Mouse (Mus musculus): ENCODE measurements around the gene Poc5. TPM values are rescaled to one million over a fixed set of nuclear protein-coding genes. Genes with fewer than 3 reads are reported as not detected.

Poc5 gene
- total RNA-seq, 1 experiment, result 14.8 TPM

DNA sequence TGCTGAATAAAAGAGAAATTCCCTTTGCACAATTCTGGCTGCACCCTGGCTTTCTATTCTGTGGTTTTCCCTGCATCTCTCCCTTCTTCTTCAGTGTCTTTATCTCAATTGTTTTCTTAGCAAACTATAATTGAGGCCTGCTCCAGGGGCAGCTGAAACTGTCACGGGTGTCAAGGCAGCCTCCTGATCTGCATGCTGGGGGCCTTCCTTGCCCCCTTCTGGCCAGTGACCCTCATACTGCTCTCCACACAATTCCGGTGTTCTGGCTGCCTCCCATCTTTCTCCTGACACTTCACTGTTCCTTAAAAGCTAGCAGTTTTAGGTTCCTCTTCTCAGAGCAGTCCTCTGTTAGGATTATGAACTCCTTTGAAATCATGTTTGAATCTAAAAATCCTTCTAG, 1.2 kb downstream of the Poc5 start:
- in situ Hi-C loops (cut with MboI; ENCODE audit: low sequenced_read_pairs in 2 of 2, unreplicated experiment in 2 of 2), result no loop called here
- no peaks in the 10 kb centered on the region for H3K9me3 ChIP-seq (ENCODE audit: control insufficient read depth, insufficient read depth, low read depth, low read length)
- TF ChIP-seq ZC3H11A (IDR thresholded peaks at IDR 0.05; ENCODE audit: borderline replicate concordance, low read depth, low read length), result no peak
- no peak for TF ChIP-seq HCFC1 (IDR thresholded peaks at IDR 0.05; ENCODE audit: borderline replicate concordance, insufficient read depth, low read length)
- TF ChIP-seq MAFK (IDR thresholded peaks at IDR 0.05; ENCODE audit: insufficient read depth, low read depth, low read length), result no peak
- H3K4me3 ChIP-seq (ENCODE audit: insufficient read depth in 1 of 2, low read depth in 1 of 2, low read length in 2 of 2, poor library complexity in 1 of 2, severe bottlenecking in 1 of 2), result peak overlapping the region in 1 of 2 experiments; percentile 94; a peak in 2 of 4 replicates
- H3K27ac ChIP-seq (ENCODE audit: insufficient read depth, low read depth, low read length, poor library complexity, severe bottlenecking), result no peak overlapping the region
- H3K9ac ChIP-seq (ENCODE audit: insufficient read depth, low read depth, low read length, poor library complexity, severe bottlenecking), result peak overlapping the region; percentile 52; the same call in 1 of the 2 replicates
- DNase-seq (ENCODE audit: low read depth, low spot score), result no peak
- H3K4me1 ChIP-seq (ENCODE audit: control insufficient read depth in 2 of 2, insufficient read depth in 2 of 2, low read length in 2 of 2, poor library complexity in 1 of 2), result peaks cover 0 to 2% of the 10 kb centered on the region in 2 experiments; a peak in 1 of 4 replicates
- peaks cover 7% of the 10 kb centered on the region for H3K36me3 ChIP-seq (ENCODE audit: control insufficient read depth, insufficient read depth, low read length, poor library complexity, severe bottlenecking)

DNA sequence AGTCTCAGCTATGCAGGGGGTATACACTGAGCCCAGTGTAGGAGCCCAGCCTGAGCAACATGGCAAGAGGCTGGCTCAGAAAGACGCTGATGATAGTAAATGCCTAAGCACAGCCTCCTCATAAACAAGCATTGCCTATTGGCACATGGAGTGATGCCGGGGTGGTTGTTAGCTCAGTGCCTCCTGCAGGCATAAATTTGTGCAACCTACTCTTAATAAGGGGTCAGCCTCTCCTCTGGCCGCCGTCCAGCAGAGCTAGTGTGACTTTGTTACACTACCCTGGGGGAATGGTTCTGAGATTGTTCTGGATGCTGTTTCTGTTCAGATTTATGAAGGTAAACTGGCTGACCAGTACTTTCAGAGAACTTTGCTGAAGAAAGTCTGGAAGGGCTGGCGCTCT, 13.2 kb downstream of the Poc5 start:
- TF ChIP-seq CHD2 (IDR thresholded peaks at IDR 0.05; ENCODE audit: low read depth, low read length) (no peak), ZC3H11A (IDR thresholded peaks at IDR 0.05; ENCODE audit: borderline replicate concordance, low read depth, low read length) (no peak), ZNF384 (IDR thresholded peaks at IDR 0.05; ENCODE audit: low read depth, low read length) (no peak), MAFK (IDR thresholded peaks at IDR 0.05; ENCODE audit: insufficient read depth, low read depth, low read length) (no peak), HCFC1 (IDR thresholded peaks at IDR 0.05; ENCODE audit: borderline replicate concordance, insufficient read depth, low read length) (no peak)
- Histone ChIP-seq H3K36me3 (ENCODE audit: control insufficient read depth, insufficient read depth, low read length, poor library complexity, severe bottlenecking) (peaks cover 32% of the 10 kb centered on the region), H3K4me3 (ENCODE audit: insufficient read depth in 1 of 2, low read depth in 1 of 2, low read length in 2 of 2, poor library complexity in 1 of 2, severe bottlenecking in 1 of 2) (no peak overlapping the region), H3K4me1 (ENCODE audit: control insufficient read depth in 2 of 2, insufficient read depth in 2 of 2, low read length in 2 of 2, poor library complexity in 1 of 2) (no peaks in the 10 kb centered on the region), H3K27ac (ENCODE audit: insufficient read depth, low read depth, low read length, poor library complexity, severe bottlenecking) (no peak overlapping the region), H3K9me3 (ENCODE audit: control insufficient read depth, insufficient read depth, low read depth, low read length) (no peaks in the 10 kb centered on the region), H3K9ac (ENCODE audit: insufficient read depth, low read depth, low read length, poor library complexity, severe bottlenecking) (no peak overlapping the region)
- DNase-seq (ENCODE audit: low read depth, low spot score), result no peak
- in situ Hi-C loops (cut with MboI; ENCODE audit: low sequenced_read_pairs in 2 of 2, unreplicated experiment in 2 of 2), result no loop called here

DNA sequence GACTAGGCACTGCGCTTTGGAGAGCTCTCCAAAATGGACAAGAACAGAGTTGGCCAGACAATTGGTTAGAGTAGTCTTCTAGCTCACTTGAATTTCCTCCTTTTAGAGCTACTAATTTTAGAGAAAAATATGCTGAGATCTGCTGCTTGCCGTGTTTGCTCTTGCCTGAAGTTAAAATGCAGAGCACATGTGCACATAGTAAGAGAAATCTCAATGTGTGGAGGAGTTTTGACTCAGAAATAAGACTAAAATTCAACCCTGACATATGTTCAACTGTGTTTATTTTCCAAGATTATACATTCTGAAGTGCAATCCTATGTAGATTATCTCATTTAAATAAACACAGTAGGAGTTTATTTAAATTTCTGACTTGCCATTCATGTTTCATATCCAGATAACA, 17.4 kb downstream of the Poc5 start:
- TF ChIP-seq MAFK (IDR thresholded peaks at IDR 0.05; ENCODE audit: insufficient read depth, low read depth, low read length) (no peak), CHD2 (IDR thresholded peaks at IDR 0.05; ENCODE audit: low read depth, low read length) (no peak), HCFC1 (IDR thresholded peaks at IDR 0.05; ENCODE audit: borderline replicate concordance, insufficient read depth, low read length) (no peak), ZC3H11A (IDR thresholded peaks at IDR 0.05; ENCODE audit: borderline replicate concordance, low read depth, low read length) (no peak), ZNF384 (IDR thresholded peaks at IDR 0.05; ENCODE audit: low read depth, low read length) (no peak)
- H3K9me3 ChIP-seq (ENCODE audit: control insufficient read depth, insufficient read depth, low read depth, low read length), result no peaks in the 10 kb centered on the region
- in situ Hi-C loops (cut with MboI; ENCODE audit: low sequenced_read_pairs in 2 of 2, unreplicated experiment in 2 of 2), result no loop called here
- no peaks in the 10 kb centered on the region for H3K4me1 ChIP-seq (ENCODE audit: control insufficient read depth in 2 of 2, insufficient read depth in 2 of 2, low read length in 2 of 2, poor library complexity in 1 of 2)
- H3K9ac ChIP-seq (ENCODE audit: insufficient read depth, low read depth, low read length, poor library complexity, severe bottlenecking), result no peak overlapping the region
- H3K4me3 ChIP-seq (ENCODE audit: insufficient read depth in 1 of 2, low read depth in 1 of 2, low read length in 2 of 2, poor library complexity in 1 of 2, severe bottlenecking in 1 of 2), result no peak overlapping the region
- H3K36me3 ChIP-seq (ENCODE audit: control insufficient read depth, insufficient read depth, low read length, poor library complexity, severe bottlenecking), result peaks cover 22% of the 10 kb centered on the region
- DNase-seq (ENCODE audit: low read depth, low spot score), result no peak
- H3K27ac ChIP-seq (ENCODE audit: insufficient read depth, low read depth, low read length, poor library complexity, severe bottlenecking), result no peak overlapping the region

DNA sequence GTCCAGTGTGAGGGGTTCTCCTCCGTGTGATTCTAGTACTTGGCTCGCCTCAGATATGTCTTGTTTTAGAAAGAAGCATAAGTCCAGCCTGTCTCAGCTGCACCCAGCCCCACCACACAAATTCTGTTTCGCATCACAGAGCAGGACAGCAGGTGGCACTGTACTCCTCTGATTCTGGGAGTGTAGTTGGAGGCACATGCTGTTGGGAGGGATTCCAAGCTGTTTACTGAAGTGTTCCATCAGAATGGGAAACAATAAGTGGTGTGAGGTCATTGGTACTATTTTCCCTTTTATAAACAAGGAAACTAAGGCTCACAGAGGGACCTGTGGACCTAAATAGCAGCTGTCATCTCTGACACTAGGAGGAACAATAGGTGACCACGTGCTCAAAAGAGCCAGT, 18.9 kb downstream of the Poc5 start:
- Histone ChIP-seq H3K27ac (ENCODE audit: insufficient read depth, low read depth, low read length, poor library complexity, severe bottlenecking) (no peak overlapping the region), H3K36me3 (ENCODE audit: control insufficient read depth, insufficient read depth, low read length, poor library complexity, severe bottlenecking) (peaks cover 15% of the 10 kb centered on the region), H3K9me3 (ENCODE audit: control insufficient read depth, insufficient read depth, low read depth, low read length) (no peaks in the 10 kb centered on the region), H3K9ac (ENCODE audit: insufficient read depth, low read depth, low read length, poor library complexity, severe bottlenecking) (no peak overlapping the region), H3K4me1 (ENCODE audit: control insufficient read depth in 2 of 2, insufficient read depth in 2 of 2, low read length in 2 of 2, poor library complexity in 1 of 2) (no peaks in the 10 kb centered on the region), H3K4me3 (ENCODE audit: insufficient read depth in 1 of 2, low read depth in 1 of 2, low read length in 2 of 2, poor library complexity in 1 of 2, severe bottlenecking in 1 of 2) (no peak overlapping the region)
- in situ Hi-C loops (cut with MboI; ENCODE audit: low sequenced_read_pairs in 2 of 2, unreplicated experiment in 2 of 2), result no loop called here
- TF ChIP-seq CHD2 (IDR thresholded peaks at IDR 0.05; ENCODE audit: low read depth, low read length), result no peak
- TF ChIP-seq ZC3H11A (IDR thresholded peaks at IDR 0.05; ENCODE audit: borderline replicate concordance, low read depth, low read length), result no peak
- no peak for TF ChIP-seq MAFK (IDR thresholded peaks at IDR 0.05; ENCODE audit: insufficient read depth, low read depth, low read length)
- no peak for TF ChIP-seq HCFC1 (IDR thresholded peaks at IDR 0.05; ENCODE audit: borderline replicate concordance, insufficient read depth, low read length)
- TF ChIP-seq ZNF384 (IDR thresholded peaks at IDR 0.05; ENCODE audit: low read depth, low read length), result no peak
- peak; percentile 15 for DNase-seq (ENCODE audit: low read depth, low spot score)

DNA sequence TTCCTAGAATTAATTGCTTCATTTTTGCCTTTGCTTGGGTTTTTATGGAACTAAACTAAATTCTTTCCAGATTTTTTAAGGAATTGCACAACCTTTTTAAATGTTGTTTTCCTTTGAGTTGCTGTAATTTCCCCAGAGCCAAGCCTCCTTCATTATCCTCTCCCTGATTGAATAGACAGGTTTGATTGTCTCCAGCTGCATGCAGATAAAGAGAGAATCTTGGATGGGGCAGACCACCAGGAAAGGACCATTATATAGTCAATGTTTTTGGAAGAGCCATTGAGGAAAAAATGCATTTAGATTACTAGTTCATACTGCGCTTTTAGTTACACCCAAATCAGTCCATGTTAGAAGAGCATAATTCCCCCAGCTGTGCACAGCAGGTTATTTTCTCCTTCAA, 20.7 kb downstream of the Poc5 start:
- H3K4me3 ChIP-seq (ENCODE audit: insufficient read depth in 1 of 2, low read depth in 1 of 2, low read length in 2 of 2, poor library complexity in 1 of 2, severe bottlenecking in 1 of 2), result no peak overlapping the region
- no peaks in the 10 kb centered on the region for H3K4me1 ChIP-seq (ENCODE audit: control insufficient read depth in 2 of 2, insufficient read depth in 2 of 2, low read length in 2 of 2, poor library complexity in 1 of 2)
- in situ Hi-C loops (cut with MboI; ENCODE audit: low sequenced_read_pairs in 2 of 2, unreplicated experiment in 2 of 2), result no loop called here
- no peak overlapping the region for H3K27ac ChIP-seq (ENCODE audit: insufficient read depth, low read depth, low read length, poor library complexity, severe bottlenecking)
- peaks cover 11% of the 10 kb centered on the region; the same call in 1 of the 2 replicates for H3K36me3 ChIP-seq (ENCODE audit: control insufficient read depth, insufficient read depth, low read length, poor library complexity, severe bottlenecking)
- no peak for DNase-seq (ENCODE audit: low read depth, low spot score)
- H3K9me3 ChIP-seq (ENCODE audit: control insufficient read depth, insufficient read depth, low read depth, low read length), result no peaks in the 10 kb centered on the region
- TF ChIP-seq HCFC1 (IDR thresholded peaks at IDR 0.05; ENCODE audit: borderline replicate concordance, insufficient read depth, low read length) (no peak), CHD2 (IDR thresholded peaks at IDR 0.05; ENCODE audit: low read depth, low read length) (no peak), ZNF384 (IDR thresholded peaks at IDR 0.05; ENCODE audit: low read depth, low read length) (no peak), MAFK (IDR thresholded peaks at IDR 0.05; ENCODE audit: insufficient read depth, low read depth, low read length) (no peak), ZC3H11A (IDR thresholded peaks at IDR 0.05; ENCODE audit: borderline replicate concordance, low read depth, low read length) (no peak)
- H3K9ac ChIP-seq (ENCODE audit: insufficient read depth, low read depth, low read length, poor library complexity, severe bottlenecking), result no peak overlapping the region

All from ES-E14 (cell line).